Mouse (Mus musculus) MEL (cell line): ENCODE results near the gene Ccdc71. TPM values are rescaled to one million over a fixed set of nuclear protein-coding genes. Genes with fewer than 3 reads are reported as not detected.

Experiments
- DNase-seq: peaks from one replicate; pipeline ENCODE4 v3.0.0; 2011; ENCODE audit warnings: low read depth, low spot score
- H3K27ac ChIP-seq: 2 replicates; pipeline ENCODE4 v1.5.1; 2012; ENCODE audit warnings: low read depth, mild to moderate bottlenecking, control low read depth, low read length, moderate library complexity; ENCODE audit not compliant: control insufficient read depth
- H3K27me3 ChIP-seq, 2 experiments: fragments of 150-350 bp in 1 of 2; sonication (generic) in 1 of 2; 2 replicates each; pipeline ENCODE4 v1.6.1; 2012; ENCODE audit warnings: low read length in 2 of 2, mild to moderate bottlenecking in 2 of 2, improper control_type of control experiment in 1 of 2, moderate library complexity in 1 of 2; ENCODE audit not compliant: insufficient read depth in 2 of 2, control insufficient read depth in 1 of 2
- H3K36me3 ChIP-seq, 2 experiments: 2 replicates each; pipeline ENCODE4 v1.6.1; 2012 to 2014; ENCODE audit warnings: low read length in 2 of 2, improper control_type of control experiment in 1 of 2, inconsistent platforms in 1 of 2, mild to moderate bottlenecking in 1 of 2; ENCODE audit not compliant: insufficient read depth in 2 of 2, control insufficient read depth in 1 of 2
- H3K4me1 ChIP-seq, 2 experiments: fragments of 150-350 bp in 1 of 2; sonication (generic) in 1 of 2; 2 replicates each; pipeline ENCODE4 v1.6.1; 2012; ENCODE audit warnings: low read length in 2 of 2, improper control_type of control experiment in 1 of 2, mild to moderate bottlenecking in 1 of 2; ENCODE audit not compliant: insufficient read depth in 2 of 2, control insufficient read depth in 1 of 2
- H3K4me3 ChIP-seq, 2 experiments: fragments of 150-350 bp in 1 of 2; sonication (generic) in 1 of 2; 2 replicates each; pipeline ENCODE4 v1.5.1; 2012; ENCODE audit warnings: low read depth in 2 of 2, low read length in 2 of 2, mild to moderate bottlenecking in 2 of 2, moderate library complexity in 2 of 2, control low read depth in 1 of 2, improper control_type of control experiment in 1 of 2; ENCODE audit not compliant: control insufficient read depth in 1 of 2, insufficient read depth in 1 of 2
- H3K79me2 ChIP-seq: 2 replicates; pipeline ENCODE4 v1.6.1; 2012; ENCODE audit warnings: mild to moderate bottlenecking, low read length, moderate library complexity; ENCODE audit not compliant: control insufficient read depth, poor library complexity, insufficient read depth
- H3K9ac ChIP-seq: 2 replicates; pipeline ENCODE4 v1.6.1; 2012; ENCODE audit warnings: low read depth, mild to moderate bottlenecking, control low read depth, low read length, moderate library complexity; ENCODE audit not compliant: control insufficient read depth, poor library complexity, severe bottlenecking
- H3K9me3 ChIP-seq: fragments of 150-350 bp; sonication (generic); replicated peaks from 2 replicates; pipeline ENCODE4 v1.6.1; 2012; ENCODE audit warnings: mild to moderate bottlenecking, low read length, improper control_type of control experiment, moderate library complexity; ENCODE audit not compliant: insufficient read depth
- CTCF ChIP-seq, 3 experiments: IDR thresholded peaks in 2 of 3; conservative IDR thresholded peaks in 1 of 3; 2 replicates each; pipeline ENCODE4 v1.5.1; 2011 to 2012; ENCODE audit warnings: low read length in 3 of 3, low read depth in 2 of 3, mild to moderate bottlenecking in 2 of 3, improper control_type of control experiment in 1 of 3, inconsistent platforms in 1 of 3, mixed read lengths in 1 of 3, moderate library complexity in 1 of 3; ENCODE audit not compliant: control insufficient read depth in 1 of 3, insufficient read depth in 1 of 3, poor library complexity in 1 of 3, severe bottlenecking in 1 of 3
- EP300 ChIP-seq, 2 experiments: IDR thresholded peaks; 2 replicates each; pipeline ENCODE4 v1.6.1; 2011; ENCODE audit warnings: improper control_type of control experiment in 2 of 2, low read length in 2 of 2, low read depth in 1 of 2, mild to moderate bottlenecking in 1 of 2
- GATA1 ChIP-seq: IDR thresholded peaks from 2 replicates; pipeline ENCODE4 v1.6.1; 2011; ENCODE audit warnings: low read depth, low read length, improper control_type of control experiment
- HCFC1 ChIP-seq: IDR thresholded peaks from 2 replicates; pipeline ENCODE4 v1.6.1; 2012; ENCODE audit warnings: low read depth, mild to moderate bottlenecking, inconsistent platforms, low read length, improper control_type of control experiment, moderate library complexity
- JUND ChIP-seq: IDR thresholded peaks from 2 replicates; pipeline ENCODE4 v1.6.1; 2011; ENCODE audit warnings: low read depth, mild to moderate bottlenecking, improper control_type of control experiment, low read length
- KAT2A ChIP-seq: conservative IDR thresholded peaks from 2 replicates; pipeline ENCODE4 v1.6.1; 2012; ENCODE audit warnings: low read depth, low read length, improper control_type of control experiment, inconsistent platforms
- MAFK ChIP-seq: IDR thresholded peaks from 2 replicates; pipeline ENCODE4 v1.6.1; 2011; ENCODE audit warnings: low read depth, mild to moderate bottlenecking, low read length, improper control_type of control experiment, borderline replicate concordance
- MAZ ChIP-seq: IDR thresholded peaks from 2 replicates; pipeline ENCODE4 v1.6.1; 2012; ENCODE audit warnings: low read depth, mild to moderate bottlenecking, inconsistent platforms, low read length, improper control_type of control experiment
- MXI1 ChIP-seq: IDR thresholded peaks from 2 replicates; pipeline ENCODE4 v1.6.1; 2011; ENCODE audit warnings: mild to moderate bottlenecking, low read depth, low read length, improper control_type of control experiment
- MYC ChIP-seq: IDR thresholded peaks from 2 replicates; pipeline ENCODE4 v1.6.1; 2011; ENCODE audit warnings: low read depth, mild to moderate bottlenecking, low read length, improper control_type of control experiment, moderate library complexity
- NELFE ChIP-seq: IDR thresholded peaks from 2 replicates; pipeline ENCODE4 v1.6.1; 2011; ENCODE audit warnings: low read depth, low read length, improper control_type of control experiment
- POLR2A ChIP-seq, 2 experiments: IDR thresholded peaks; 2 replicates each; pipeline ENCODE4 v1.6.1; 2011 to 2012; ENCODE audit warnings: low read length in 2 of 2, mild to moderate bottlenecking in 2 of 2, control low read depth in 1 of 2, improper control_type of control experiment in 1 of 2, low read depth in 1 of 2, moderate library complexity in 1 of 2; ENCODE audit not compliant: control insufficient read depth in 1 of 2, insufficient read depth in 1 of 2, poor library complexity in 1 of 2
- POLR2AphosphoS2 ChIP-seq: IDR thresholded peaks from 2 replicates; pipeline ENCODE4 v1.6.1; 2011; ENCODE audit warnings: low read length, improper control_type of control experiment
- RAD21 ChIP-seq: IDR thresholded peaks from 2 replicates; pipeline ENCODE4 v1.6.1; 2011; ENCODE audit warnings: mild to moderate bottlenecking, low read depth, low read length, improper control_type of control experiment
- SIN3A ChIP-seq: IDR thresholded peaks from 2 replicates; pipeline ENCODE4 v1.6.1; 2012; ENCODE audit warnings: low read length, improper control_type of control experiment, inconsistent platforms
- SMC3 ChIP-seq: IDR thresholded peaks from 2 replicates; pipeline ENCODE4 v1.6.1; 2011; ENCODE audit warnings: low read depth, low read length, improper control_type of control experiment
- TBP ChIP-seq: IDR thresholded peaks from 2 replicates; pipeline ENCODE4 v1.8.0; 2011; ENCODE audit warnings: low read depth, low read length, improper control_type of control experiment
- ZC3H11A ChIP-seq: IDR thresholded peaks from 2 replicates; pipeline ENCODE4 v1.6.1; 2012; ENCODE audit warnings: low read depth, mild to moderate bottlenecking, inconsistent platforms, low read length, improper control_type of control experiment
- ZKSCAN1 ChIP-seq: IDR thresholded peaks from 2 replicates; pipeline ENCODE4 v1.6.1; 2012; ENCODE audit warnings: low read depth, mild to moderate bottlenecking, inconsistent platforms, low read length, improper control_type of control experiment, moderate library complexity
- ZMIZ1 ChIP-seq: IDR thresholded peaks from 2 replicates; pipeline ENCODE4 v1.6.1; 2012; ENCODE audit warnings: low read depth, mild to moderate bottlenecking, inconsistent platforms, low read length, improper control_type of control experiment, moderate library complexity
- ZNF384 ChIP-seq: IDR thresholded peaks from 2 replicates; pipeline ENCODE4 v1.6.1; 2012; ENCODE audit warnings: low read depth, mild to moderate bottlenecking, inconsistent platforms, low read length, improper control_type of control experiment
- polyA plus RNA-seq, 2 experiments: library from polyadenylated mRNA; stranded (reverse) in 1 of 2; unstranded in 1 of 2; fragments of >175 nt in 1 of 2; fragments of >200 nt in 1 of 2; gene quantifications; 2 replicates each; pipeline versions ENCODE4 v1.2.1 to v1.2.4; 2012; ENCODE audit warnings: low replicate concordance in 2 of 2, low read depth in 1 of 2; ENCODE audit not compliant: insufficient read length in 2 of 2, insufficient read depth in 1 of 2, missing spikeins in 1 of 2
- total RNA-seq: library from RNA; depleted of rRNA; stranded (reverse); fragments of 300-350 nt; gene quantifications from 2 replicates; pipeline ENCODE4 v1.2.3, GENCODE M21; 2012

The Ccdc71 gene
- total and polyA plus RNA-seq, 3 experiments, result 23.1 to 39.9 TPM; not detected in 1

GRCm38 (mm10) chr9:108460319-108461178 is at the start of gene Ccdc71 (continued):
- TF ChIP-seq MXI1 (peak; percentile 42; the same call in 1 of the 2 replicates), EP300 (IDR thresholded peaks at IDR 0.05; ENCODE audit: low read depth in 1 of 2, low read length in 2 of 2) (peak in 1 of 2 experiments; percentile 57; a peak in 2 of 4 replicates), ZKSCAN1 (peak; percentile 77; the same call in 1 of the 2 replicates), MAFK (no peak), POLR2A (IDR thresholded peaks at IDR 0.05; ENCODE audit: control insufficient read depth in 1 of 2, insufficient read depth in 1 of 2, low read depth in 1 of 2, low read length in 2 of 2, poor library complexity in 1 of 2) (peak; percentile 10 to 79; a peak in 3 of 4 replicates)

- Histone ChIP-seq H3K27ac (no peak overlapping the region), H3K9ac (no peak overlapping the region), H3K79me2 (no peaks in the 10 kb centered on the region), H3K36me3 (no peaks in the 10 kb centered on the region), H3K9me3 (no peaks in the 10 kb centered on the region), H3K27me3 (peaks cover 0 to 1% of the 10 kb centered on the region in 2 experiments; a peak in 1 of 4 replicates), H3K4me1 (0 out of 4 replicates have a peak, but pooled peaks cover 0 to 2% of the 10 kb centered on the region in 2 experiments), H3K4me3 (no peak overlapping the region)
- no peak for TF ChIP-seq MXI1
- TF ChIP-seq ZC3H11A, result no peak
- no peak for DNase-seq
These were observed 48.9 kb upstream of the Ccdc71 start for GRCm38 (mm10) chr9:108411381-108411942.

- H3K79me2 ChIP-seq, result no peaks in the 10 kb centered on the region
- 0 out of 4 replicates have a peak, but pooled peaks cover 0 to 2% of the 10 kb centered on the region in 2 experiments for H3K4me1 ChIP-seq
- H3K9me3 ChIP-seq, result no peaks in the 10 kb centered on the region
- H3K4me3 ChIP-seq, result no peak overlapping the region
- no peaks in the 10 kb centered on the region for H3K36me3 ChIP-seq
- TF ChIP-seq ZKSCAN1 (peak; percentile 87), MYC (no peak), GATA1 (no peak), ZC3H11A (peak; percentile 85), POLR2AphosphoS2 (no peak), JUND (no peak), MAFK (no peak), MAZ (0 out of 2 replicates have a peak, but pooled peaks have one; percentile 31), HCFC1 (no peak), SMC3 (peak; percentile 81), ZNF384 (peak; percentile 35; the same call in 1 of the 2 replicates), ZMIZ1 (no peak), TBP (no peak), SIN3A (peak; percentile 57), NELFE (no peak), KAT2A (no peak), RAD21 (peak; percentile 85), CTCF (IDR thresholded peaks at IDR 0.05 in 2 of 3, conservative IDR thresholded peaks at IDR 0.05 in 1 of 3; ENCODE audit: control insufficient read depth in 1 of 3, insufficient read depth in 1 of 3, low read depth in 2 of 3, low read length in 3 of 3, poor library complexity in 1 of 3, severe bottlenecking in 1 of 3) (peak; percentile 35 to 86 (median 52); a peak in 5 of 6 replicates)
- DNase-seq, result peak; percentile 62
- H3K9ac ChIP-seq, result no peak overlapping the region
- no peak overlapping the region for H3K27ac ChIP-seq
- peaks cover 0 to 1% of the 10 kb centered on the region in 2 experiments; a peak in 1 of 4 replicates for H3K27me3 ChIP-seq
These were observed 48.1 kb upstream of the Ccdc71 start for GRCm38 (mm10) chr9:108412221-108412620.
